Mouse (Mus musculus): ENCODE results near the gene Gm21731.
"Not testable (repeated sequence)": the region's sequence is repeated elsewhere in the genome, so short reads cannot be mapped to it uniquely, and the experiment has no call there.

DNA sequence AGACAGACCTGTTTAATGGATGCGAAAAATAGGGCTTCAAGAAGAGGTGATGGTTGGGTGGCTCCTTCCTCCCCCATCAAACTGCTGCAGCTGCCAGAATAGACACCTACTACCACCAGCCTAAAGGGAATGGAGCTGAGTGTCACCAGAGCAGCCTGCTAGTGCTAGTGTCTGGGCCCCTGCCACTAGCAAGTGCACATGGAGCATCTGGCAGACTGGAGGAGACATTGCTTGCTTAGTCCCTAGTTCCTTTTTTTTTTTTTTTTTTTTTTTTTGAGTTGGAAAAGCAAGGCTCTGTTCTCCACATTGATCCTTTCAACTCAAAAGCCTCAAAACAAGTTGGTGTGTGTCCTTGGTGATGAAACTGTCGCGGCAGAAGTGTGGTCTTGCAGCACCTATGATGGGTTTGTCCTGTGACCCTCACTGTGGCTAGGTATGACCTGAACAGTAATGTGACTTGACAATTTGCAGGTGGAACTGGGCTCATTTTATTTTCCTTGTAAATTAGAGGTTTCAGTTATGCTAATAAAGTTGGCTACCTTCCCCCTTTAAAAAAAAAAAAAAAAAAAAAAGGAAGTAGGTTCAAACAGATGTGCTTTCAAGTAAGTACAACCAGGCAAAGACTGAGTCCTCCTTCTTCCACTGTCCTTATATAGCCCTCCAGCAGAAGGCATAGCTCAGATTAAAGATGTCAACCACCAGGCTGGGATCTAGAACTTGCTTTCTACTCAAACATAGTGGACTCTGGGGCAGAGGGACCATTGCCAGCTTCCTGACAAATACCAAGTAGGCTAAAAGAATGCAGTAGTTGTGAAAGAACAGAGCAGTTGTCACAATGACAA is 20.1 kb downstream of the Gm21731 start:
- TF ChIP-seq CTCF (IDR thresholded peaks at IDR 0.05; ENCODE audit: extremely low read depth, insufficient read depth, insufficient read length, insufficient replicate concordance); POLR2A (IDR thresholded peaks at IDR 0.05; ENCODE audit: low read depth, low read length): not testable (repeated sequence)
